Mouse (Mus musculus) Muller cell, postnatal 12 days (primary cell): Measurements from ENCODE around the gene Reep1.

Experiments used
- DNase-seq: peaks from one replicate; pipeline ENCODE4 v3.0.0-alpha.2; 2015; ENCODE audit errors: inconsistent ontology term

Gene Reep1

GRCm38 (mm10) chr6:71707511-71708501, at the start of gene Reep1:
Reep1 (plus strand) TSS chr6:71707561.
- DNase-seq: peak; percentile 82

DNA sequence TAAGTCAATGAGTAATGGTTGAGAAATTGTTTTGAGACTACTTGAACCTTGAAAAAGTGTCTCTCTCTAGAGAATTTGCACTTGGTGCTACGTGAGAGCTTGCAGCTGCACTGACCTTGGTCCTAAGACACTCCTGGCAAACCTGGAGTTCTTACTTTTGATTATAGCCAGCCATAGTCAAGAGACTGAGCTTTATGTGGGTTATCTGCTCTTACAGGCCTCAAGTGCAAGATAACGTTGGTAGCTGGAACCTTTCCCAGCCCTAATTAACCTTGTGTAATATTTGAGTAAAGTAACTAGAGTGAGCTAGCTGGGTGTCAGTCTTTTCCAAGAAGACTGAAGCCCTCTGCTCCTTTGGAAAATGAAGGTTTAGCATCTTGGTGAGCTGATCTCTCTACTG, 49.1 kb upstream of the Reep1 start:
- DNase-seq: no peak

GRCm38 (mm10) chr6:71664511-71664910, 42.9 kb upstream of the Reep1 start:
- DNase-seq: peak; percentile 97

DNA sequence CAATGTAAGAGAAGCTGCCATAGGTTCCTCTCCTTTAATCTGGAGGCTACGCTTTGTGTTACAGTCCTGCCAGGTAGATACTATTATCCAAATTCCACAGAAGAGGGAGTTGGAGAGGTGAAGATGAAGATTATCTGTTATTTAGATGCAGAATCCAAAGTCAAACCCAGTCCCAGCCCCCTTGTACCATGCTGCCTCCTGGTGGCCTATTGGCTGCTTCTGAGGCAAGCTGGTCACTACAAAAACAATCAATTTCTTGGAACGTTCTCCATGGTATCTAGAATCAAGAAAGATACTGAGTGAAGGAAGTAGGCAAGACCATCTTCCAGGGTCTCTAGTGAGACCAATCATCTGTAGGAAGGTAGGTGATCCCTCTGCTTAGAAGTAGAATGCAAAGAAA, 34.2 kb upstream of the Reep1 start:
- DNase-seq: no peak

GRCm38 (mm10) chr6:71678891-71679290, 28.5 kb upstream of the Reep1 start:
- no peak for DNase-seq

DNA sequence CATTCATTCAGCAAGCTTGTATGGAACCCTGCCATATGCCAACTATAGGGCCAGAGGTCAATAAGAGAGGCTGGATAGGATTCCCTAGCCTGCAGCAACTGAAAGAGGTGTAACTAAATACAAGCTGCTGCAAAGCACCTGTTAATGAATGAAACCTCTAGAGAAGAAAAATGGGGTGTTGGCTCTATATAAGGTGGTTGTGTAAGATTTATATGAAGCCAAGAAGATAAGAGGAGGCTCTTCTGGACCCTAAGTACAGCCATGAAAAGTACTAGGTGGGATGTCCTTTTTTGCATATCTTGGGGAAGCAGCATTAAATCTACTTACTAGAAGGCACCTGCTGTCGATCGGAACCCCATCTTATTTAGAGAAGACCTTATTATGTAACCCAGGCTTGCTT, 12.2 kb upstream of the Reep1 start:
- no peak for DNase-seq

DNA sequence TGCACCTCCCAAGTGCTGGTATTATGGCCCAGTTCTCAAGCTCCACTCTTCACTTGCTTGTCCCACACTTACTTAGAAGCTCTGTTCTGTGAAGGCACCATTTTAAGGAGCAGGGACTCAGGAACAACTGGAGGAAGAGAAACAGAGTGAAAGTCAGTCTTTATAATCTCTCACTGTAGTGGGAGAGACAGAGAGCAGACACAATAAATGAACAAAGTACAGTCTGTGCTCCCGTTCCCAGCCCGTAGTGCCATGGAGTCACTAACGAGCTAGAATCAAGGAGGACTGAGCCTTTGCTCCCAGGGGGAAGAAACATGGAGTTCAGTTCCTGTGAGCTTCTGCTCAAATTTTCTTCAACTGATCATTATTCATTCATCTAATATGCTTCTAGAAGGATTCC, 11.8 kb upstream of the Reep1 start:
- DNase-seq: no peak

GRCm38 (mm10) chr6:71706871-71707270, 490 bp upstream of the Reep1 start:
- no peak for DNase-seq

DNA sequence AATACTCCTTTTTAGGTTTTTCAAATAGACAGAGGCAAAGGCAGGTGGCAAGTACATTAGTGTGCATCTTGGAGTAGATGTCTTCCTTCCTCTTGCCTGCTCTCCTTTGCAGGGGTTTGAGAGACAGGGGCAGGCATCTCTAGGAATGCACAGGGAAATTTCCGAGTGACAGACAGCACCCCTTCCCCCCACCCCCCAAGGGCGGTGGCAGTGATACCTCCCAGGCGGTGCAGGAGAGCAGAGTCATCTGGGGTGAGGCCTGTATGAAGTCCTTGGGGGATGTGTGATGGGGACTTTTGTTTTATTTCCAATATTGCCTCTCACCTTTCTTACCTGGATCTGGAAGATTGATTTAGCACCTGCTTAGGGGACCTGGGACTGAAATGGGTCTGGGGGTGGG, 1.2 kb downstream of the Reep1 start:
- no peak for DNase-seq

- no peak for DNase-seq
These were observed 3.0 kb downstream of the Reep1 start for GRCm38 (mm10) chr6:71710323-71710722.

DNA sequence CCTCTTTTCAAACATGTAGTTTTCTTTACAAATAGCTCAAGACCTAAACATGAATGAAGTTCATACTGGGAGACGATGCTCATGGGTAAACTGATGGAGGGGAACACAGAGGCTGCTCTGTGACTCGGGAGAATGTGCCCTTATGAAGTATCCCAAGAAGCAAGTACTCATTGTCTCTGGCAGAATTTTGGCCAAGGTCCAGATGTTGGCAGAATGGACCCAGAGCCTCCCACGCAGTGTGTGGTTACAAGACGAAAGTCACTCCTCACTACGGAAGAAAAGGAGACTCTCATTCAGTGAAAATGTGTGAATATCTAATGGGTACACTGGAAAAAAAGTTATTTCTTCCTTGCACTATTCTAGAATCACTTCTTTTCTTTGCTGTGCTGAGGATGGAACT, 3.8 kb downstream of the Reep1 start:
- no peak for DNase-seq

GRCm38 (mm10) chr6:71713532-71713931, 6.2 kb downstream of the Reep1 start:
- DNase-seq: no peak

DNA sequence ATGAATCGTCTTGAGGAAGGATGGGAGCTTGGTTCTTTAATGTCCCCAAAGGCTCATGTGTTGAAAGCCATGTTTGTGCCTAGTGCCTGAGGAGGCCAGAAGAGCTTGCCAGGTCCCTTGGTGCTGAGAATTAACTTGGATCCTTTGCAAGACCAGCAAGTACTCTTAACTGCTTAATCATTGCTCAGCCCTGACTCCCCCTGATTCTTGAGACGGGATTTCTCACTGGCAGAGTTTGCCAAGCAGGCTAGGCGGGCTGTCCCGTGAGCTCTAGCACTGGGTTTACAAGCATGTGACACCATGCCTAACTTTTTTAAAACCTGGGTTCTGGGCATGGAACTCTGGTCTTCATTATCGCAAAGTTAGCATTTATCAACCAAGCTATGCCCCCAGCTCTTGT, 7.6 kb downstream of the Reep1 start:
- no peak for DNase-seq

GRCm38 (mm10) chr6:71716434-71716833, 9.1 kb downstream of the Reep1 start:
- no peak for DNase-seq

DNA sequence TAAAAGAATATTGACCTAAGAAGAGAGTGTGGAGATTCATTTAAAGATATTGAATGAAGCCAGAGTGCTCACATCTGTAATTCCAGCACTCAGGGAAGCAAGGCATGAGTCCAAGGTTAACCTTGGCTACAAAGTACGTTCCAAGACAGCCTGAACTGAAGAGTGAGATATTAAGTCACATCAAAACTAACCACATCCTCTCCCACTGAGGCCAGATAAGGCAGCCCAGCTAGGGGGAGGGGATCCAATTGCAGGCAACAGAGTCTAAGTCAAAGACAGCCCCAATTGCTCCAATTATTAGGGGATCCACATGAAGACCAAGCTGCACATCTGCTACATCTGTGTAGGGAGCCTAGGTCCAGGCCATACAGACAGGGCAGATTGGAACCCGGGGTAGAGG, 11.0 kb downstream of the Reep1 start:
- DNase-seq: no peak

DNA sequence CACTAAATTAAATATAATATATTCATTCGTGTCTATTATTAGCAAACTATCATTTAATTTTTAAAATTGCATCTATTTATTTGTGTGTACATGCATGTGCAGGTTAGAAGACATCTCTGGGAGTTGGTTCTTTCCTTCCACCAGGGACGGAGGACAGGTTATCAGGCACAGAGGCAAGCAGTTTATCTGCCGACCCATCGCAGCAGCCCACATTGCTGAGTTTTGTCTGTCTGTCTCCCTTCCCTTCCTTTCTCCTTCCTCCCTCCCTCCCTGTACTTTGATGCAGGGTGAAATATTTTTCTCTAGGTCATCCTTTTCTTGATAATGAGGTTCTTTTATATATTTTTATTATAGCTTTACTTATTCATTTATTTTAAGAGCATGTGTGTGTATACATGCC, 11.9 kb downstream of the Reep1 start:
- DNase-seq: no peak

GRCm38 (mm10) chr6:71722988-71723387, 15.6 kb downstream of the Reep1 start:
- peak; percentile 52 for DNase-seq

GRCm38 (mm10) chr6:71723555-71723954, 16.2 kb downstream of the Reep1 start:
- DNase-seq: peak; percentile 80

GRCm38 (mm10) chr6:71726710-71727109, 19.3 kb downstream of the Reep1 start:
- DNase-seq: no peak

- no peak for DNase-seq
These were observed 20.9 kb downstream of the Reep1 start for GRCm38 (mm10) chr6:71728306-71728705.

DNA sequence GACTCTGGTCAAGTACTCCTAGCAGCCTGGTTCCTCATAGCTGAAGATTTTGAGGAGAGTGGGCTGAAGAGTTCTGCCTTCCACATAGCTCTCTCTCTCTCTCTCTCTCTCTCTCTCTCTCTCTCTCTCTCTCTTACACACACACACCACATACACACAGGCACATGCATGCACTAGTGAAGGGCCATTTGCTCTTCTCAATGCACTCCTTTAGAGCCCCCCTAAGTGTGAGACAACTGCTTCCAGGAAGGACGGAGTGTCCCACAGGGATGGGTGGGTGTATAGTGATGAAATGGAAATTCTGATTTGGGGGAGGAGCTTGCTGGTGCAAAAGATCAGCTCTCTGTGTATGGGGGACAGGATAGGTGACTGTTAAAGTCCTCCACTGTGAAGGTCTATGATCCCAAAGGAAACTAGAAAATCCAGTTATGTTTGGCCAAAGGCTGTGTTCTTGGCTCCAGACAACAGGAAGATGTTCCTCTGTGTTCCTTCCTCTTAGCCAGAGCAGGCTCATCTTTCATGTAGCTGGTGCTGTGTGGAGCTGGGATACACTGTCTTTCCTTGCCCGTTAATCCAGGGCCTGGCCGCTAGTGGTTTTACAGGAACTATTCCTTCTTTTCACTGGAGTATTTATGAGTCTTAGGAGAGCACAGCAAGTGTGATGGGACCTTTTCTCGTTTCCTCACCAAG, 27.7 kb downstream of the Reep1 start:
- no peak for DNase-seq

- DNase-seq: no peak
These were observed 28.2 kb downstream of the Reep1 start for GRCm38 (mm10) chr6:71735600-71736010.

GRCm38 (mm10) chr6:71736101-71736500, 28.7 kb downstream of the Reep1 start:
- DNase-seq: no peak
